Mouse (Mus musculus): ENCODE measurements around the gene Bglap. TPM values are rescaled to one million over a fixed set of nuclear protein-coding genes. Genes with fewer than 3 reads are reported as not detected.

Bglap gene
- not detected for polyA plus RNA-seq (2014; fragmentation: Illumina TruSeq; extraction: RNeasy Lipid Tissue Mini Kit (QIAGEN cat#74804); ENCODE audit: low read depth, low replicate concordance)

GRCm38 (mm10) chr3:88384364-88384763 is at the start of gene Bglap:
Bglap (minus strand) TSS chr3:88384464.

GRCm38 (mm10) chr3:88424605-88425329 is 40.5 kb upstream of the Bglap start, which contains the start of gene Slc25a44:
Slc25a44 (minus strand) TSS chr3:88425139.

GRCm38 (mm10) chr3:88409741-88410644 is 25.7 kb upstream of the Bglap start, which contains the start of gene Pmf1:
Pmf1 (minus strand) TSS chr3:88410331.

DNA sequence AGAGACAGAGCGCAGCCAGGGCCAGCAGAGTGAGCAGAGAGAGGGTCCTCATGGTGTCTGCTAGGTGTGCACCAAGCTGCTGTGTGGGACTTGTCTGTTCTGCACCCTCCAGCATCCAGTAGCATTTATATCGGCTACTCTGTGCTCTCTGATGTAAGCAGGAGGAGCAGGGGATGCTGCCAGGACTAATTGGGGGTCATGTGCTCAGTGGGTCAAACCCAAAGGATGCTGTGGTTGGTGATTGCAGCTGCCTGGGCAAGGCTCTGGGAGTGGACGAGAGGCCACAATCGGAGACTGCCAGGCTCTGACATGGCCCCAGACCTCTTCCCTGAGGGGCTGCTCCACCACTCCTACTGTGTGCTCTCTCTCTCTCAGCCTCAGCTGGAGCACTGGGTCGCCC is 5.7 kb downstream of the Bglap start, which contains the start of gene Bglap2:
Bglap2 (minus strand) TSS at position 101 of the 400 bp plus-strand sequence.

GRCm38 (mm10) chr3:88372643-88373042 is 11.6 kb downstream of the Bglap start, which contains the start of gene Bglap3:
Bglap3 (minus strand) TSS chr3:88372743.

DNA sequence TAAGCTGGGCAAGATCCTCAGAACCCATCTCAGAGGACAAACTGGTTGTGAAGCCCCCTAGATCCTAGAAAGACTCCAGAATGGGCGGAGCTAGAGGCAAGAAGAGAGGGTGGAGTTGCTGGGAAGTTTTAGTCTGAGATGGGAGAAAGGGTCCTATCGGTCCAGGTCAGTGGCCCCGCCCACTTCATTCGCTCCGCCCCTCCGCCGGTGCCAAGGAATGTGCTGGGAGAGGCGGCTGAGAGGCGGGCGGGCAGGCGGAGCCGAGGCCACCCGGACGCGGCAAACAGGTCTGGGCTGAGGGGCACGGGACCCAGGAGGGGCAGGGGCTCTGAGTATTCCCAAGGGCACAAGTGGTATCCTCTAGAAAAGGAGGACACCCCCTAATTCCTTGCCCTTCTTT is 19.9 kb downstream of the Bglap start, which contains the start of gene Paqr6:
Paqr6 (plus strand) TSS at position 248 of the 400 bp plus-strand sequence.

GRCm38 (mm10) chr3:88336058-88337013 is 47.9 kb downstream of the Bglap start, which contains the start of the genes Tmem79 and Smg5:
Tmem79 (minus strand) TSS chr3:88336148.
Smg5 (plus strand) TSS chr3:88336260.

Other genes with a start within 250 kb of the Bglap start
- gene Mef2d, start 242.1 kb downstream of the Bglap start, polyA plus RNA-seq (2014; fragmentation: Illumina TruSeq; extraction: RNeasy Lipid Tissue Mini Kit (QIAGEN cat#74804); ENCODE audit: low read depth, low replicate concordance), result 17.6 TPM
- gene Rhbg, start 129.8 kb downstream of the Bglap start, polyA plus RNA-seq (2014; fragmentation: Illumina TruSeq; extraction: RNeasy Lipid Tissue Mini Kit (QIAGEN cat#74804); ENCODE audit: low read depth, low replicate concordance), result not detected
- not detected for gene Gm38392, start 97.3 kb downstream of the Bglap start, polyA plus RNA-seq (2014; fragmentation: Illumina TruSeq; extraction: RNeasy Lipid Tissue Mini Kit (QIAGEN cat#74804); ENCODE audit: low read depth, low replicate concordance)
- gene Tsacc, start 87.5 kb downstream of the Bglap start, polyA plus RNA-seq (2014; fragmentation: Illumina TruSeq; extraction: RNeasy Lipid Tissue Mini Kit (QIAGEN cat#74804); ENCODE audit: low read depth, low replicate concordance), result 3.9 TPM
- gene Cct3, start 87.3 kb downstream of the Bglap start, polyA plus RNA-seq (2014; fragmentation: Illumina TruSeq; extraction: RNeasy Lipid Tissue Mini Kit (QIAGEN cat#74804); ENCODE audit: low read depth, low replicate concordance), result 157 TPM
- 2.6 TPM for gene Glmp, start 59.4 kb downstream of the Bglap start, polyA plus RNA-seq (2014; fragmentation: Illumina TruSeq; extraction: RNeasy Lipid Tissue Mini Kit (QIAGEN cat#74804); ENCODE audit: low read depth, low replicate concordance)
- gene Tmem79, start 48.3 kb downstream of the Bglap start, polyA plus RNA-seq (2014; fragmentation: Illumina TruSeq; extraction: RNeasy Lipid Tissue Mini Kit (QIAGEN cat#74804); ENCODE audit: low read depth, low replicate concordance), result 0.29 TPM
- gene Smg5, start 48.2 kb downstream of the Bglap start, polyA plus RNA-seq (2014; fragmentation: Illumina TruSeq; extraction: RNeasy Lipid Tissue Mini Kit (QIAGEN cat#74804); ENCODE audit: low read depth, low replicate concordance), result 21.1 TPM
- gene Paqr6, start 19.9 kb downstream of the Bglap start, polyA plus RNA-seq (2014; fragmentation: Illumina TruSeq; extraction: RNeasy Lipid Tissue Mini Kit (QIAGEN cat#74804); ENCODE audit: low read depth, low replicate concordance), result not detected
- not detected for gene Bglap3, start 11.7 kb downstream of the Bglap start, polyA plus RNA-seq (2014; fragmentation: Illumina TruSeq; extraction: RNeasy Lipid Tissue Mini Kit (QIAGEN cat#74804); ENCODE audit: low read depth, low replicate concordance)
- not detected for gene Bglap2, start 5.8 kb downstream of the Bglap start, polyA plus RNA-seq (2014; fragmentation: Illumina TruSeq; extraction: RNeasy Lipid Tissue Mini Kit (QIAGEN cat#74804); ENCODE audit: low read depth, low replicate concordance)
- gene Pmf1, start 25.9 kb upstream of the Bglap start, polyA plus RNA-seq (2014; fragmentation: Illumina TruSeq; extraction: RNeasy Lipid Tissue Mini Kit (QIAGEN cat#74804); ENCODE audit: low read depth, low replicate concordance), result 3.0 TPM
- 21.4 TPM for gene Slc25a44, start 40.7 kb upstream of the Bglap start, polyA plus RNA-seq (2014; fragmentation: Illumina TruSeq; extraction: RNeasy Lipid Tissue Mini Kit (QIAGEN cat#74804); ENCODE audit: low read depth, low replicate concordance)
- 2.4 TPM for gene Sema4a, start 76.7 kb upstream of the Bglap start, polyA plus RNA-seq (2014; fragmentation: Illumina TruSeq; extraction: RNeasy Lipid Tissue Mini Kit (QIAGEN cat#74804); ENCODE audit: low read depth, low replicate concordance)
- 4.2 TPM for gene Lmna, start 125.5 kb upstream of the Bglap start, polyA plus RNA-seq (2014; fragmentation: Illumina TruSeq; extraction: RNeasy Lipid Tissue Mini Kit (QIAGEN cat#74804); ENCODE audit: low read depth, low replicate concordance)
- gene Mex3a, start 147.9 kb upstream of the Bglap start, polyA plus RNA-seq (2014; fragmentation: Illumina TruSeq; extraction: RNeasy Lipid Tissue Mini Kit (QIAGEN cat#74804); ENCODE audit: low read depth, low replicate concordance), result 2.4 TPM
- not detected for gene Rab25, start 163.8 kb upstream of the Bglap start, polyA plus RNA-seq (2014; fragmentation: Illumina TruSeq; extraction: RNeasy Lipid Tissue Mini Kit (QIAGEN cat#74804); ENCODE audit: low read depth, low replicate concordance)
- gene Lamtor2, start 168.6 kb upstream of the Bglap start, polyA plus RNA-seq (2014; fragmentation: Illumina TruSeq; extraction: RNeasy Lipid Tissue Mini Kit (QIAGEN cat#74804); ENCODE audit: low read depth, low replicate concordance), result 5.0 TPM
- 22.3 TPM for gene Ubqln4, start 169.3 kb upstream of the Bglap start, polyA plus RNA-seq (2014; fragmentation: Illumina TruSeq; extraction: RNeasy Lipid Tissue Mini Kit (QIAGEN cat#74804); ENCODE audit: low read depth, low replicate concordance)
- gene Ssr2, start 191.4 kb upstream of the Bglap start, polyA plus RNA-seq (2014; fragmentation: Illumina TruSeq; extraction: RNeasy Lipid Tissue Mini Kit (QIAGEN cat#74804); ENCODE audit: low read depth, low replicate concordance), result 33.1 TPM
- 5.5 TPM for gene Arhgef2, start 221.5 kb upstream of the Bglap start, polyA plus RNA-seq (2014; fragmentation: Illumina TruSeq; extraction: RNeasy Lipid Tissue Mini Kit (QIAGEN cat#74804); ENCODE audit: low read depth, low replicate concordance)